Mouse (Mus musculus): ENCODE results near the gene Ak7.

Ak7 gene

DNA sequence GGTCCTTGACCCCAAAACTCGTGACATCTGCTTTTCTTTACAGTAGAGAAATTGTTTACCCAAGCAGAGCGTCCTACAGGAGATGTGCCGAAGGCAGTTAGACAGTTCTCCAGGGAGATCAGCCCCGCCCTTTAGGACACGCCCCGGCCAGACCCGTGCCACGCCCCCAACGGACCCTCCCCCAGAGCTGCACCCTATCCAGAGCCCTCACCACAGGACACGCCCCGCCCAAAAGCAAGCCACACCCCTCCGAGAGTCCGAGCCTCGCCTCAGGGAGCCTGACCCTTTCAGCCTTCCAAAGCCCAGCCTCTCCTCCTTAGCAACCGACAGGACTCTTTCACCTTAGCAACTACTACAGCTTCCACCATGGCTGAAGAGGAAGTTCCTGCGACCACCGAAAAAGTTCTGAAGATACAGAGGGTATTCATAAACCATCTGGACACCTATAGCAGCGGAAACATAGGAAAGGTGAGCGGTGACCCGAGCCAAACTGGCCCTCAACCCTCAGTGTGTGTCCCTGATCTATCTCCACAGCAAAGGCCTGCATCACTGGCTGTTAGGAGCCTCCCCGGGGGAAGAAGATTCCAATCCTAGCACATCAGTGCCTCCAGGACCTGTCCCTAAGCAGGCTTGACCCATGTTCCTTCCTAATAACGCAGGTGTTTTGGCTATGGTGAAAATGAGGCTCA is at the start of gene Ak7:
Ak7 (plus strand) TSS at position 178 of the 689 bp plus-strand sequence.
- DNase-seq (ENCODE audit: low spot score) = no peak

DNA sequence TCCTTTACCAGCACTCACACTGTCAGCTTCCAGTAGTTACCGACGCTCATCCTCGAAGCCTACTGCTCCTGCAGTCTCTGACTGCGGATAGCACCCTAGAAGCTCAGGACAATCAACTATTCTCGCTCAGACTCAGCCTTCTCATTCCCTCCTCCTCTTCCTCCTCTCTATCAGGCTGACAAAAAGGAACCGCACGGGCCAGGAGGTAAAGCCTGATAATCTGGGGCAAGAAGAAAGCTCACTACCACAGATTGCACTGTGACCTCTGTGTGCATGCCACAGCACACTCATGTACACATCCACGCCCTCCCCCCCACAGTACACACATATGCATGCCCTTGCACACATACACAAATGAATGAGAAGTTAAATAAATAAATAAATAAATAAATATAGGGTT is 29.5 kb upstream of the Ak7 start:
- DNase-seq (ENCODE audit: low spot score) = no peak

DNA sequence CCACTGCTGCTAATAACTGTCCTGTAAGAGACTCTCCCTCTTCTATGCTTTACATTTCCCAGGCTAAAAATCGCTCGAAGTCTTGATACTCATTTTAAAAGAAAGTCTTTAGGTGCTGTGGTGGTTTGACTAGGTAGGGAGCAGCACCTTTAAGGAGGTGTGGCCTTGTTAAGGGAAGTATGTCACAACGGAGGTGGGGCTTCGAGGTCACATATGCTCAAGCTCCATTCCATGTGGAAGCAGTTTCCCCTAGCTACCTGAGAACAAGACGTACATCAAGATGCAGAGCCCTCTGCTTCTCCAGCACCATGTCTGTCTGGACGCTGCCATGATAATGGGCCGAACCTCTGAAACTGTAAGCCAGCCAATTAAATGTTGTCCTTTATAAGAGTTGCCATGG is 27.6 kb upstream of the Ak7 start:
- no peak for DNase-seq (ENCODE audit: low spot score)

DNA sequence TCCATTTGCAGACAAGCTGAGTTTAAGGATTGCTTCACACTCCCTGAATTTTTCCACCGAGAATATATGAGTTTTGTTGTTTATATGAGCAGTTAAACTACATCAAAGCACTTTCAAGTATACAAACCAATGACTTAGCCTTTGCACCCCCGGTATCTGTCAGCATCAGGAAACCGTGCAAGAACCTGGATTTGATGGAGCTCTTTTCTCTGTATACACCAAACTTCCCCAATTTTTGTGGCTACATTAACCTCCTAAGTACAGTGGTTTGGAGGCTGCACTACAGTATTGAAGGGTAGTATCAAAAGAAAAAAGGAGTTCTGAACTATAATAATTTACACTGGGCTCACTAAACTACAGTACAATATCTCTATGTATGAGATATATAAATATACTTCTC is 27.0 kb upstream of the Ak7 start:
- DNase-seq (ENCODE audit: low spot score) = no peak

DNA sequence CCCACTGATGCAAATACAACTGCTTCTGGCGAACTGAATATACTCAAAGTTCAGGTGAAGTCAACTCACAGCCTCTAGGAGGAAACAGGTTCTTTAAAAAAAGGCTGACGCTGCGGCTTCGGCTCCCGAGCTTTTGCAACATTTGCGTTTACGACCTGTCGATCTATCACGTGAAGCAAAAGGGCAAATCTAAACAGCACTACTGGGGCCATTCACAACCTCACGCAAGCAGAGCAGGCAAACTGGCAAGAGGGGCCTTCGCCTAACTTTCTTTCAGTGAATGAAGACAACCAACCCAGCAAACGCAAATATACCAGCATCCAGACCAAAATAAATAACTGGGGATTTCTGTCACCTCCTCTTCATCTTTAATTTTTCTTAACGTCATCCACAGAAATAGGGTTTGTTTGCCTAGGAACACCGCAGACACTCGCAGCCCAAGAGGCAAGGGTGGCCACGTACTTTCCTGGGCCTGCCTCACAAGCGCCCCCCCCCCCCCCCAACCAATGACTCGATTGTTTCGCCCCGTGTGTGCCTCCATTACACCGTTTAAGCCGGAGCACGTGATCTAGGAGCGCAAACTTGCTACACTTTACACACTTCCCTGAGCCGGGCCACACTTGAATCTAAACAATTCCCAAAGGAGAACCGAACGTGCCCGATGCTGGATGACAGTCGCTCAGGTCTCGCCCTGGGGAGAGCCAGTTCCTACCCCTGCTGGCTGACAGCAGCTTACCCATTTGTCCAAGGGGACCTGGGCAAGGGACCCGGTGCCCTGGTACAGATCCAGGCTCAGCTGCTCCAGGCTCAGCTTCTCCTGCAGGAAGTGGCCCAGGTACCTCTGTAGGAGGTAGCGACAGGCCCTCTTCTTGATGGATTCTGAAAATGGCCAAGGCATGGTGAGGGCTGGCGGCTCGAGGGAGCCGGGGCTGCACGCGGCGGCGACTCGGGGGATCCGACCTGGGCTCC is 21.6 kb upstream of the Ak7 start, which contains the start of gene Gskip:
Gskip (plus strand) TSS at position 897 of the 969 bp plus-strand sequence.
- DNase-seq (ENCODE audit: low spot score) = peak; percentile 46

DNA sequence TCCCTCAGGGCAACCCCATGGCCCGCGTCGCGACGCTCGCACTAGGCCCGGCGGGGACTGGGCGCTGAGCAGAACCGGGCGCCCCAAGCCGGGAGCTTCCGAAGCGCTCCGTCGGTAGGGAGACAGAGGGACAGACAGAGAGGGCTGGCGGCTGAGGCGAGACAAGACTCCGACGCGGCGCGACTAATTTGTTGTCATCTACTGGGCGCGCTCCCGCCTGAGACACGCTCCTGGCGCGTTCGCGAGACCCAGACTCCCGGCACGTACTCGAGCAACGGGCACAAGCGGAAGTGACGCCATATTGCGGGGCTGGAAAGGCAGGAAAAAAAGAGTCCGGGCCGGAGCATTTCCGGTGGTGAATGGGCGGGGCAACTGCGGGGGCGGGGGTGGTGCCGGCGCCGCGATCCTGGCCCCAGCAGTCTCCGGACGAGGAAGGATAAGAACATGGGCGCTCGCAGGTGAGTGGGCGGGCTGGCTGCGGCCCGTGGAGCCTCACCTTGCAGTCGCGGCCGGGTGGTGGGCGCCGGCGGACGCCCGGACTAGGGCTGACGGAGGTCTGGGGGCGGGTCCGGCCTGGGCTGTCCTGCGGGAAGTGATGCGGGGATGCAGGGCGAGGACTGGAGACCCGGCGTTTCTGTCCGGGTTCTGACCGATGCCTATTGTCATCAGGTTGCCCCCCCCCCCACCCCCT is 20.6 kb upstream of the Ak7 start, which contains the start of gene Atg2b:
Atg2b (minus strand) TSS at position 211 of the 691 bp plus-strand sequence.
- DNase-seq (ENCODE audit: low spot score) = peak; percentile 93

DNA sequence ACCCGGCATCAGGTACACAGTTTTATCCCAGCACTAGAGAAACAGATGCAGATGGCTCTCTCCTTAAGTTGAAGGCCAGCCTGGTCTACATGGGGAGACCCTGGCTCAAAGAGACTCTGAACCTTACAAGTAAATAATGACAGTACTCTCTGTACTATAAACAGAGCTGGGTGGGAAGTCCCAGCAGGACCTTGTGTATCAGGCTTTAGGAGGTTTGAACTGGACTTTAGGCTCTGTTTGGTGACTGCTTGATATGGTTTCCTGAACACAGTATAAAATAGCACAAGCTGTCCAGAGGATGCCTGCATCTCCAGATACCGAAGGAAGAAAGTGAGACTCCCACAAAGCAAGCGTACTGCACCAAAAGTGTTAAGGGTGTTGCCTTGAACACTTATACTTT is 19.0 kb upstream of the Ak7 start:
- DNase-seq (ENCODE audit: low spot score) = no peak

DNA sequence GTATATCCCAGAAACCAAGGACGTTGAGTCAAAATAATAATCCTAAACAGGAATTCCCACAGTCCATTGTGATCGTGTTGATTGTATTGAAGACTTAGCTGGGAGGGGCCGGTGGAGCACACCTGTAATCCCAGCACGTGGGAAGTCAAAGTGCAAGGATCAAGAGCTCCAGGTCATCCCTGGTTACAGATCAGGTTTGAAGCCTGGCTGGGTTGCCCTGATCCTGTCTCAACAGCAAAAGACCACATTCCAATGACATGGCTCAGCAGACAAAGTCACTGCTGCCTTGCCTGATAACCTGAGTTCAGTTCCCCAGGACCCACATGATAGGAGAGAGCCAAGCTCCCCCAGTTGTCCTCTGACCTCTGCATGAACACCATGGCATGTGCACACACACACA is 18.4 kb upstream of the Ak7 start:
- no peak for DNase-seq (ENCODE audit: low spot score)

DNA sequence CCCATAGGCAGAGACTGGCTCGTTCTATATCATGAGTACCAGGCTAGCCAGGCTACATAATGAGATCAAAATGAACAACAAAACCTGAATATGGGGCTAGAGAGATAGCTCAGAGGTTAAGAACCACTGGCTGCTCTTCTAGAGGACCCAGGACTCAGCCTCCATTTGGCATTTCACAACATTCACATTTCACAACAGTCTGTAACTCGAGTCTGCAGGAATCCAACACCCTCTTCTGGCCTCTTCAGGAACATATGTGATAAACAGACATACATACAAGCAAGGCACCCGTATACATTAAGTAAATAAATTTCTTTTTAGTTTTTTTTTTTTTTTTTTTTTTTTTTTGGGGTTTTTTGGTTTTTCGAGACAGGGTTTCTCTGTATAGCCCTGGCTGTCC is 17.2 kb upstream of the Ak7 start:
- DNase-seq (ENCODE audit: low spot score) = no peak

DNA sequence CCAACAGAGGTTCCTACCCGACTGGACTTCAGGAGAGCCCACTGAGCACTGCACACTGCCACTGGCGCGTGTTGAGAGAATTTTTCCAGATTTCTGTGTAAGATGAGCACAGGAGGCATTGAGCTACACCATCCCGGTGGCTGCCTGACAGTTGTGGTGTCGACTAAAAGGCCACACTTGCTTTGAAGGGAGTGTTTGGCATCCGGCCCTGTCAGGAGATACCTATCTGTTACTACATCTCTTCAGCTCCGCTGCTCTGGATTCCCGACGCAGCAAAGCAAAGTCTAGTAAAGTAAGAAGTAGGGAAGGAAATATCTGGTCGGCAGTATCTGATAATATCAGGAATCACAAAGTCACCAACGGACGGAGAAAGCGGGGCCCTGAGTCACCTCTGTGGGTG is 16.3 kb upstream of the Ak7 start:
- DNase-seq (ENCODE audit: low spot score) = no peak

DNA sequence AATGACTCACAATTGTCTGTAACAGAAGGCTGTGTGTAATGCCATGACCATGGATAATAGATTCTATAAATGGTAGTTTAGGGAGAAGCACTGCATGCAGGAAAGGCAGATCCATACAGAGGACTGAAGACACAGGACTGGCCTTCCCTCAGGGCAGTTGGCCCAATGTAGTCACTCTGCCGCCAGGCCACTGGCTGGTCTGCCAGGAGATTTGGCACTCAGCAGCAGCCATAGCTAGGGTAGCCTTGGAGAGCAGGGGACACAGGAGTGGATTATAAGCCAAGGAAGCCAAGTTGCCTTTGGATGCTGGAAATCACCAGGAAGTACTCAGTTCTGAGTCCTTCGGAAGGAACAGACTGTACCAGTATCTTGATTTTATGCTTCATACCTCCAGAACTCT is 11.8 kb upstream of the Ak7 start:
- DNase-seq (ENCODE audit: low spot score) = no peak

DNA sequence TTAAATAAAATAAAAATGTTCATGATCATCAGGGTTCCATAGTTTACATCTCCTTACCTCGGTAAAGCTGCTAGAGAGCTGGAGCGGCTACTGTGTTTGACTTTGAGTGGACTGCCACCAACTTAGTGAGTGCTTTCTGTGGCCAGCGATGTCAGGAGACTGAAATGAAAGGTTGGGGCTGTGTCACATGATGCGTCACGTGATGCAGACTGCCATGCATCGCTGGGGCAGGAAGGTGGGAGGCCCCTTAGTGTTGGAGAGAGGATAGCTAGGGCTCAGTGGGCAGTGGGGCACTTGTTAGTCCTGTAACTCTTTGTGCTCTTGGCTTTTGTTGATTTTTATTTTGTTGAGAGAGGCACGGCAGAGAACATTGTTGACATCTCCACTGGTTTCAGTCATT is 9.9 kb upstream of the Ak7 start:
- DNase-seq (ENCODE audit: low spot score) = no peak

DNA sequence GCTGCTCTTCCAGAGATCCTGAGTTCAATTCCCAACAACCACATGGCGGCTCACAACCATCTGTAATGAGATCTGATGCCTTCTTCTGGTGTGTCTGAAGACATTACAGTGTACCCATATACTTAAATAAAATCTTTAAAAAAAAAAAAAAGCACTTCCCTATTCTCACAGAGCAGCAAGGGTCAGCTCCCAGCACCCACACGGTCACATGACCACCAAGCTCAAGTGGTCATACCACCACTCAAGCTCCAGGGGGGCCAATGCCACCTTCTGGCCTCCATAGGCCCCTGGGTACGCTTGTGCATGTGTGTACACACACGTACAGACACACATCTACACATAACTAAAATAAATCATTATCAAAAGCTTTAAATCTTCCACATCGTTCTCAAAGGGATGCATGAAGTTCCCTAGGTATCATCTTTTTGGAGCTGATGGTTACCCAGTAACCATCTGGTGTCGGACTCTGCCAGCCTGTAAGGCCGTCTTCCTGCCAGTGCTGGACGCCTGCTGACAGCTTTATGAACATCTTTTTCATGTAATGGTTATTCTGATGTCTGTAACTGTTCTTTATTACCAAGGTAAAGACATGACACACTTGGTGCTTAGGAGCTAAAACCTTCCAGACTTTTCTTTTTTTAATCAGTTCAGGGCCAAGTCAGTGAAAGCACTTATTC is 8.5 kb upstream of the Ak7 start:
- no peak for DNase-seq (ENCODE audit: low spot score)

DNA sequence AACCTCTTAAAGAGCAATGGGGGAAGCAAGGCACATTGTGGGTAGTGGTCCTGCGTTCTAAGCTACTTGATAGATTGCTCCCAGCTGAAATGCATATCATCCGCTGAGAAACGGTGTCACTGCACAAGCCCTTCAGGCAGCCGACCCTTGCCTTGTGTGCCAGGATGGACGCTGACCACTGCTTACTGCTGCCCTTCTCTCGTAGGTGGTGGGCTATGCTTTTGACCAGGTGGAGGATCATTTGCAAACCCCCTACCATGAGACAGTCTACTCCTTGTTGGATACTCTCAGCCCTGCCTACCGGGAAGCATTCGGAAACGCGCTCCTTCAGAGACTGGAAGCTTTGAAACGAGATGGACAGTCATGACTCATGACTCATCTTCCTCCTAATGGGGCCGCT is 5.3 kb upstream of the Ak7 start:
- DNase-seq (ENCODE audit: low spot score) = no peak

DNA sequence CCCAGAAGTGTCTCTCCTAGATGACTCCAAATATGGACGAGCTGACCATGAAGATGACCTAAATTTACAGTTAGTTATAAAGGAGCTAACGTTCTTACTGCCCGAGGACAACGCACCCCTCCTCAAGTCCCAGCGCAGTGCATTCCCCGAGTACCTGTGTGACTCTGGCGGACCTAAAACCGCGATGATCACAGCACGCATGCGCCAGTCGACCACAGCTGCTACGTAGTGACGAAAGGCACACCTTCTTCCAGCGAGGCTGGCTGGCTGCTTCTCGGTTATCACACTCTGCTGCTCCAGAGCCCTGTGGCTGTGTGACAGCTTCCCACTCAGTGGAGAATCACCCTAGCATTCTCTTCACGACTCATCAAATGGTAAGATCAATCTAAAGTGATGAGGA is 12.8 kb downstream of the Ak7 start:
- no peak for DNase-seq (ENCODE audit: low spot score)

DNA sequence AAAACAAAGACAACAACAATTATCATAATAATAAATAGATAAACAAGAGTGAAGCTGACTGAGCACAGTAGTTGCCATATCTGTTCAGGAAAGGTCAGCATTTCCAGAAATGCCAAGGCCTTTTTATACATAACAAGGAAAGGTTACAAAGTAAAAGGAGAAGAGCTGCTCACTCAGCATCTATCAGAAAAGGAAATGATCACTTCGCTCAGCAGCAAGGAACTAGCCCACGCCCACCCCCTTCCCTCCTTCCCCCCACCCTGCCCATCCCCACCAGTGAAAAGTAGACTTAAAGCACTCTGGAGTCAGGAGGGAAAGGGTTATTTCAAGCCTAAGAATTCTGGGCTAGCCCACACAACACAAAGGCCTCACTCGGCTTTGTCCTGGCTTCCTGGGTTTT is 14.4 kb downstream of the Ak7 start:
- no peak for DNase-seq (ENCODE audit: low spot score)

DNA sequence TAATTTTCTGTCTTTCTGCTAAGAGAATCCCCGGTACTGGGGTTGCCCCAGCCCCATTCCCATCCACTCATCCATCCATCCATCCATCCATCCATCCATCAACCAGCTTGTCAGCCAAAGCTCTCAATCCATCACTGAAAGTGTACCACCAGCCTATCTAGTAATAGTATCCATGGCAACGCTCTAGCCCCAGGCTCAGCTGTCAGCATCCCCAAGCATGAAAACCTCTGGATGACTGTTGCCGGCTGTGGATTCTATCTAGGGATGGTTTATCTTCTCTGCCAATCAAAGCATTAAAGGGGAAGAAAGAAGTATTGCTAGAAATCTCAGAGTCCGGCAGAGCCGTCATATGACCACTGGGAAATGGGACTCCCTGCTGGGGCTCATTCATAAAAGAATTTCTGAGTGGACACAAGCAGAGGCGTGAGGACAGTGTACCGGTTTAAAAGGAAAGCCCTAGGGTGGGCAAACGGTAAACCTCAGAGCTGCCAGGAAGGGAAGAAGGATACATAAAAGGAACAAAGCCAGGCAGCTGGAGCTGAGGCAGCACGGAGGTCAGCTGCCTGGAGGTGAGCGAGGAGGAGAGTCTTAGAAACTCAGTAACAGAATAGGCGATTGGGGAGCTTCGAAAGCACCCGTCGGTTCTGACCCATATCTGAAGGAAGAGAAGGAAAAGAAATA is 15.8 kb downstream of the Ak7 start:
- no peak for DNase-seq (ENCODE audit: low spot score)

DNA sequence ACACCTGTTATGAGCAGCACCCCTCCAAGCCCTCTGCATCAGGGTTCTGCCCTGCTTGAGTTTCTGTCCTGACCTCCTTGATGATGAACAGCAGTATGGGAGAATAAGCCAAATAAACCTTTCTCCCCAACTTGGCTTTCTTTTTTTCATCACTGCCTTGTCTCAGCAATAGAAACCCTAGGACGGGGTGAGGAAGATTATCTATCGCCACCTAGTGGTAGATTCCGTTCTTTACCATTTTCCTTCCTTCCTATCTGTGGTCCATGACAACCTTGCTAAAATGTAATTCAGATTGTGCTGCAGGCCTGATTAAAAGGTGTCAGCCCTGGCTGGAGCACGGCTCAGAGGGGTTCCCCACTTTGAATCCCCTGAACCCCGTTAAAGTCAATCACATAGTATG is 16.9 kb downstream of the Ak7 start:
- DNase-seq (ENCODE audit: low spot score) = peak; percentile 59

DNA sequence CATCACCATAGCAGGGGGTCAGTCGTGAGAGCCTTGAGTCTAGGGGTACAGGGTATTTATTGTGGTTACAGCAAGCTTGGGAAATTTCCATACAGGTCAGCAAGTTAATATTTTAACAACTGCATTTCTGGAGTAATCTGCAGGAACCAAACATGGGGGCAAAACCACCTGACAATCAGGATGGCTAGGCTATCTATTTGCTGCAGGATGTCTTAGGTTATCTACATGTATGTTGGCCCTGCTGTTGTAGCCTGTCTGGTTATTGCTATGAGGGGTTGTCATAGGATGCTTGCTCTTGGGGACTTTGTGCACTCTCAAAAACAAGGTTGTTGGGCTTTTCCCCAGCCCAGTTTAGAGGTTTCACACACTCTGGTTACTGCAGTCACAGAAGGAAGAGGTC is 18.8 kb downstream of the Ak7 start:
- DNase-seq (ENCODE audit: low spot score) = no peak

DNA sequence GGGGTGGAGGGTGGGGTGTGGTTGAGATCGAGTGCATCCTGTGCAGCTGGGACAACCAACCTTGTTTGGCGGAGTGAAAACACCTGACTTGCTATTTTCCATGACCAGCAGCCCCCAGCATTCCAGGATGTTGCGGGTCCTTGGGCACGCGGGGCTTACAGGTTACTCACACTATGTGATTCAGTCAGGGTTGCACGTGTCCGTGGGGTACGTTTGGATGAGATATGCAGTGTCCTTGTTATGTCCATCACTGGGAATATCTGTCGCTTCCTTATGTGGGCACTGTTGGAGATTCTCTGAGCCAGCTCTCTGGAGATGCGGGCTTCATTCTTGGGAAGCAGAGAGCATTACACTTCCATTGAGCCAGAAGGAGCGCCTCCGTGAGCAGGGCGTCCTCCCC is 20.0 kb downstream of the Ak7 start:
- DNase-seq (ENCODE audit: low spot score) = no peak

DNA sequence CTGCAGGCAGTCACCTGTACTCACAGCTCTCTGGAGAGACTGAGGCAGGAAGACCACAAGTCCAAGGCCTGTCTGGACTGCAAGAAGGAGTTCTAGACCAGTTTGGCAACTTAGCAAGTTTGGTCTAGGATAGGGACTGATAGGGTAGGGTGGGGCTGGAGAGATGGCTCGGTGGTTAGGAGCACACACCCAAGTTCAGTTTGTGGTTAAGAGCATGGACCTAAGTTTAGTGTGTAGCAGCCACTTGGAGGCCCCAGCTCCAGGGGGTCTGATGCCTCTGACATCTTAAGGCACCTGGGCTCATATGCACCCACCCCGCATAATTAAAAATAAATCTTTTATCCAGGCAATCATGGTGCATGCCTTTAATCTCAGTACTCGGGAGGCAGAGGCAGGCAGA is 21.5 kb downstream of the Ak7 start:
- DNase-seq (ENCODE audit: low spot score) = no peak

DNA sequence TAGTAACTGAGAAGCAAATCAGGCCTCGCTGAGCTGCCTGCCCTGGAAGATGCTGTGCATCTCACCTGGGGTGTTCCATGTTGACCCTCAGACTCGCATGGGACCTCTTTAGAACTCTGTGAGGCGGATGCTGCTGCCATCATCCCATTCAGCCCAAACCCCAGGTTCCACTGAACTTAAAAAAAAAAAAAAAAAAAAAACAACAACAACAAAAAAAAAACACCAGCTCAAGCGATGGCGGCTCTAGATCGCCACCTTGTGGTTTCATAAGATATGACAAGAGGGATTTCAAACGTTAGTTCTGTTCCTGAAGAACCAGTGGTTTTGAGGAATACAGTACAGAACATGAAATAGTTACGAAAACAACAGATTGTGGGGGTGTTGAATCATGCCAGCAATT is 22.2 kb downstream of the Ak7 start:
- DNase-seq (ENCODE audit: low spot score) = peak; percentile 30
